Mouse (Mus musculus) hindbrain, embryonic 14.5 days (tissue): ENCODE data around the gene L3mbtl3. TPM values are rescaled to one million over a fixed set of nuclear protein-coding genes. Genes with fewer than 3 reads are reported as not detected.

Source experiments
- ATAC-seq: fragments of 200-750 bp; cut with Nextera tagmentation; 2 replicates; pipeline ENCODE4 v1.8.0; 2017; ENCODE audit warnings: moderate number of reproducible peaks, mild to moderate bottlenecking, moderate TSS enrichment, moderate library complexity; ENCODE audit not compliant: low FRiP score
- DNase-seq: peaks from one replicate; pipeline ENCODE4 v3.0.0-alpha.2; 2015; ENCODE audit warnings: low spot score
- H3K27ac ChIP-seq: fragments of 300-500 bp; sonication (generic); 2 replicates; pipeline ENCODE4 v1.5.1; 2014; ENCODE audit warnings: mild to moderate bottlenecking, moderate library complexity
- H3K27me3 ChIP-seq: fragments of 300-500 bp; sonication (generic); 2 replicates; pipeline ENCODE4 v1.6.1; 2014; ENCODE audit warnings: mild to moderate bottlenecking, low read length, mixed read lengths; ENCODE audit not compliant: control insufficient read depth, insufficient read depth
- H3K36me3 ChIP-seq: fragments of 300-500 bp; sonication (generic); replicated peaks from 2 replicates; pipeline ENCODE4 v1.6.1; 2014; ENCODE audit not compliant: control insufficient read depth, insufficient read depth
- H3K4me1 ChIP-seq: fragments of 300-500 bp; sonication (generic); replicated peaks from 2 replicates; pipeline ENCODE4 v1.6.1; 2014; ENCODE audit warnings: antibody characterized with exemption, low read length, mixed read lengths; ENCODE audit not compliant: control insufficient read depth, insufficient read depth
- H3K4me2 ChIP-seq: fragments of 300-500 bp; sonication (generic); replicated peaks from 2 replicates; pipeline ENCODE4 v1.6.1; 2014; ENCODE audit warnings: mild to moderate bottlenecking, moderate library complexity
- H3K4me3 ChIP-seq: fragments of 300-500 bp; sonication (generic); replicated peaks from 2 replicates; pipeline ENCODE4 v1.5.1; 2014; ENCODE audit warnings: mild to moderate bottlenecking, low read length
- H3K9ac ChIP-seq: fragments of 300-500 bp; sonication (generic); 2 replicates; pipeline ENCODE4 v1.6.1; 2014
- H3K9me3 ChIP-seq: fragments of 300-500 bp; sonication (generic); 2 replicates; pipeline ENCODE4 v1.6.1; 2016; ENCODE audit warnings: low read length; ENCODE audit not compliant: control insufficient read depth
- WGBS: fragments of 180-500 bp; shearing (Covaris S2); extraction: QIAGEN DNeasy Blood & Tissue Kit; methylation state at CpG from one replicate; pipeline ENCODE4 v1.1.7; 2014; 5-methylcytosine and 5-hydroxymethylcytosine counted together
- microRNA-seq: library from miRNA; unstranded; fragments of <30 nt; microRNA quantifications from one replicate; pipeline ENCODE4, GENCODE M21; 2016
- polyA plus RNA-seq: library from polyadenylated mRNA; unstranded; fragments of >200 nt; fragmentation: Nextera tagmentation; extraction: Ambion mirVana; gene quantifications from 2 replicates; pipeline ENCODE4 v1.2.1, GENCODE M21; 2014

Gene L3mbtl3
- polyA plus RNA-seq, 1 experiment from 2014 or later: 25.8 TPM

GRCm38 (mm10) chr10:26229488-26229887 is 146.3 kb downstream of the L3mbtl3 start, which contains the start of gene Samd3:
TSS of gene Samd3 (plus strand) at chr10:26229707.
- Histone ChIP-seq H3K9me3 (no peaks in the 10 kb centered on the region), H3K36me3 (no peaks in the 10 kb centered on the region), H3K9ac (no peak within 1 kb of the TSS), H3K4me1 (no peaks in the 10 kb centered on the region), H3K4me3 (no peak within 1 kb of the TSS), H3K27ac (no peak within 1 kb of the TSS), H3K4me2 (no peak within 1 kb of the TSS), H3K27me3 (no peaks in the 10 kb centered on the region)
- DNase-seq (no peak), ATAC-seq (no peak)
- 82% methylated on average over 4 of the region's 4 CpGs for WGBS

DNA sequence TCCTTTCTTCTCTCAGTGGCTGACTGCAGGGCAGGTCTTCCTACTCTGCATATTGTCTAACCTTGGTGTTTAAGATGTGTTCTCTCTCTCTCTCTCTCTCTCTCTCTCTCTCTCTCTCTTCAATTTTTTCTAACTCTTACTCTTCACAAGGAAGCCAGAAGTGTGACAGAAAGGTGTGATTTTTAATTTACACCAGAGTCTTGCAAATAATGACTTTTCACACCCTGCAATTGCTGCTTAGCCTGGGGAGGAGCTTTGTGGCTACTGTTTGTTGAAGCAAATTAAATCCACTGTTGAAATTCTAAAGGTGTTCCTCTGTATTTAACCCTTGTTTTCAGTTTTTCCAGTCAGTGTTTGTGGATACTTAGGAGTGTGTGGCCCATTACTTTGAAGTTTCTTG is 147.6 kb downstream of the L3mbtl3 start:
- H3K27ac ChIP-seq: no peak overlapping the region
- no peaks in the 10 kb centered on the region for H3K36me3 ChIP-seq
- ATAC-seq (no peak), DNase-seq (no peak)
- no peaks in the 10 kb centered on the region for H3K27me3 ChIP-seq
- no peaks in the 10 kb centered on the region for H3K4me1 ChIP-seq
- no peak overlapping the region for H3K9ac ChIP-seq
- no peak overlapping the region for H3K4me3 ChIP-seq
- no peak overlapping the region for H3K4me2 ChIP-seq
- no peaks in the 10 kb centered on the region for H3K9me3 ChIP-seq

DNA sequence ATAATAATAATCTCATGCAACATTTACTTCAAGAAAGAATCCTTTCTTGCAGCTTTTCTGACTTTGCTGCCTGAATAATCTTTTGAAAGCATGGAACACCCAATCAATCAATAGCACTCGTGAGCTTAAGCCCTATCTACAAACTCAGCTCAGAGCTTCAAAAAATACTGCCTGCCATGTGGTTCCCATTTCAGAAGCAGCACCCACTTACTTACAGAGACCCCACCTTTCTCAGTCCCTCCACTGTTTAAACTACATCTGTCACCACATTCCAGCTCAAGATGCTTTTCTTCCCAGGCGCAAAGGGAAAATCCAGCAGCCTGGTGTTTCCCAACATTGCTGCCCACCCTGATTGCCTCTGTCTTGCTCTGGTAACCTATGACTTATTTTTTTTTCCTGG is 149.0 kb downstream of the L3mbtl3 start:
- no peak overlapping the region for H3K27ac ChIP-seq
- H3K4me1 ChIP-seq: no peaks in the 10 kb centered on the region
- no peaks in the 10 kb centered on the region for H3K9me3 ChIP-seq
- DNase-seq (no peak), ATAC-seq (no peak)
- 75% methylated on average over 2 of the region's 2 CpGs for WGBS
- H3K4me3 ChIP-seq: no peak overlapping the region
- H3K4me2 ChIP-seq: no peak overlapping the region
- no peaks in the 10 kb centered on the region for H3K27me3 ChIP-seq
- no peak overlapping the region for H3K9ac ChIP-seq
- no peaks in the 10 kb centered on the region for H3K36me3 ChIP-seq

DNA sequence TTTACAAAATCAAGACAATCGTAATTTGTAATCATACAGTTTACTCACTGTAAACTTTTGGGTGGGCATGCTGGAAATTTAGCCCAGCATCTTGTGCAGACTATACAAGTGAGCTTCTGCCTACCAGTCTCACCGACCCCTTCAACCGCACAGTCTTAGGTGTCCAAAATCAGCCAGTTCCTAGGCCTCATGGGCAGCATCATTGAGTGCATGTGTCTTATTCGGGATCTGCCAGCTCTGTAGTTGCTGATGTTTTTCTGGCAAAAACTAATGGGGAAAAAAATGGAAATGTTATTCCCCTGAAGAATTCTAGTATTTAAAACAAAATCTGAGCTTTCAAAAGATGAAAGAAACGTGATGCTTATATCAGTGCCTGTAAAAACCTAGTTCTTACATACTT is 149.5 kb downstream of the L3mbtl3 start:
- Histone ChIP-seq H3K27me3 (no peaks in the 10 kb centered on the region), H3K9me3 (no peaks in the 10 kb centered on the region), H3K36me3 (no peaks in the 10 kb centered on the region), H3K4me3 (no peak overlapping the region), H3K4me2 (no peak overlapping the region), H3K27ac (no peak overlapping the region), H3K9ac (no peak overlapping the region), H3K4me1 (no peaks in the 10 kb centered on the region)
- ATAC-seq (no peak), DNase-seq (no peak)
- WGBS: 91% methylated on average over 5 of the region's 5 CpGs

Small RNA genes lying within 50 kb of the gene (microRNA-seq; reads per million reads assigned to microRNA genes)
- not detected for gene Gm27754

Other genes with a start within 250 kb of the L3mbtl3 start
- gene Samd3, start 146.3 kb downstream of the L3mbtl3 start, polyA plus RNA-seq: 0.29 and 0.35 TPM in 2 replicates